Mouse (Mus musculus) midbrain, postnatal 0 days (tissue): ENCODE results near the gene Sept9. TPM values are rescaled to one million over a fixed set of nuclear protein-coding genes. Genes with fewer than 3 reads are reported as not detected.

Experiments used
- ATAC-seq: fragments of 200-750 bp; cut with Nextera tagmentation; 2 replicates; pipeline ENCODE4 v1.8.0; 2017; ENCODE audit warnings: moderate number of reproducible peaks, mild to moderate bottlenecking, moderate TSS enrichment, moderate library complexity; ENCODE audit not compliant: low FRiP score
- DNase-seq: peaks from one replicate; pipeline ENCODE4 v3.0.0-alpha.2; 2015; ENCODE audit warnings: low spot score
- H3K27ac ChIP-seq: fragments of 300-500 bp; sonication (generic); 2 replicates; pipeline ENCODE4 v1.5.1; 2014; ENCODE audit warnings: low read depth, mild to moderate bottlenecking, low read length, mixed read lengths
- H3K27me3 ChIP-seq: fragments of 300-500 bp; sonication (generic); 2 replicates; pipeline ENCODE4 v1.6.1; 2014; ENCODE audit warnings: low read length, control low read depth, mixed read lengths; ENCODE audit not compliant: insufficient read depth
- H3K36me3 ChIP-seq: fragments of 300-500 bp; sonication (generic); 2 replicates; pipeline ENCODE4 v1.6.1; 2014; ENCODE audit warnings: low read length, control low read depth, mixed read lengths; ENCODE audit not compliant: insufficient read depth
- H3K4me1 ChIP-seq: fragments of 300-500 bp; sonication (generic); 2 replicates; pipeline ENCODE4 v1.6.1; 2014; ENCODE audit warnings: mild to moderate bottlenecking, control low read depth, antibody characterized with exemption, low read length, mixed read lengths; ENCODE audit not compliant: insufficient read depth
- H3K4me2 ChIP-seq: fragments of 300-500 bp; sonication (generic); 2 replicates; pipeline ENCODE4 v1.6.1; 2014; ENCODE audit warnings: low read depth, mild to moderate bottlenecking, low read length, mixed read lengths; ENCODE audit not compliant: poor library complexity, severe bottlenecking
- H3K4me3 ChIP-seq: fragments of 300-500 bp; sonication (generic); 2 replicates; pipeline ENCODE4 v1.5.1; 2014; ENCODE audit warnings: low read depth, mild to moderate bottlenecking, low read length, moderate library complexity
- H3K9ac ChIP-seq: fragments of 300-500 bp; sonication (generic); replicated peaks from 2 replicates; pipeline ENCODE4 v1.6.1; 2014; ENCODE audit warnings: mild to moderate bottlenecking, low read length, moderate library complexity, mixed read lengths; ENCODE audit not compliant: poor library complexity, severe bottlenecking
- H3K9me3 ChIP-seq: fragments of 300-500 bp; sonication (generic); 2 replicates; pipeline ENCODE4 v1.6.1; 2016; ENCODE audit warnings: low read length, control low read depth
- CTCF ChIP-seq: IDR thresholded peaks from 2 replicates; pipeline ENCODE4 v1.5.1; 2016; ENCODE audit warnings: antibody characterized with exemption, mild to moderate bottlenecking
- WGBS: fragments of 180-500 bp; shearing (Covaris S2); extraction: QIAGEN DNeasy Blood & Tissue Kit; methylation state at CpG from one replicate; pipeline ENCODE4 v1.1.7; 2014; 5-methylcytosine and 5-hydroxymethylcytosine counted together
- polyA plus RNA-seq: library from polyadenylated mRNA; unstranded; fragments of >200 nt; fragmentation: Nextera tagmentation; extraction: Ambion mirVana; gene quantifications from 2 replicates; pipeline ENCODE4 v1.2.1, GENCODE M21; 2015
- total RNA-seq: library from RNA; depleted of rRNA; stranded (reverse); fragments of >200 nt; gene quantifications from 2 replicates; pipeline ENCODE4 v1.2.3, GENCODE M21; 2014

Gene Sept9
- total and polyA plus RNA-seq, 2 experiments from 2014 or later, result 95.3 to 105 TPM

GRCm38 (mm10) chr11:117232886-117233458 is 33.5 kb downstream of the Sept9 start:
- DNase-seq, result no peak
- no peaks in the 10 kb centered on the region for H3K27me3 ChIP-seq
- no peak overlapping the region for H3K4me2 ChIP-seq
- no peaks in the 10 kb centered on the region for H3K36me3 ChIP-seq
- H3K9me3 ChIP-seq, result no peaks in the 10 kb centered on the region
- TF ChIP-seq CTCF, result no peak
- H3K9ac ChIP-seq, result no peak overlapping the region
- WGBS, result 67% methylated on average over 10 of the region's 10 CpGs
- no peak for ATAC-seq
- H3K4me1 ChIP-seq, result peaks cover 4% of the 10 kb centered on the region; the same call in 1 of the 2 replicates
- no peak overlapping the region for H3K27ac ChIP-seq
- no peak overlapping the region for H3K4me3 ChIP-seq

DNA sequence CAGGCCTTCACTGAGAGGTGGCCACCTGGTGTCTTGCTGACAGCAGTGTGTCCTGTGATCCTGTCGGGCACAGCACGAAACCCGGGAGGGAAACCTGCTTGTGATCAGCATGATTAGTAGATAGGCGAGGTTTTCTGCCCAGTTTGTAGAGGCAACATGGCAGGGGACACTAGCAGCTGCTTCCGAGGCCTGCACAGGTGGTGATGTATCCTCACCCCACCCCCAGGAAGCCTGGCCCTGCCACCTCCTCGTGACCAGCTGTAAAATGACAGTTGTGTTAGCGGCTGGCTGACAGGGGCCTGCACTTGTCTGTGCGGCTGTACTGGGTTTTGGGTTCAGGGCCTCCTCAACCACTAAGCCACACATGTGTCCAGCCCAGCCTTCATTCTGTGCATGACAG is 34.4 kb downstream of the Sept9 start:
- Histone ChIP-seq H3K27ac (no peak overlapping the region), H3K4me2 (no peak overlapping the region), H3K9me3 (no peaks in the 10 kb centered on the region), H3K9ac (no peak overlapping the region), H3K4me1 (peaks cover 4% of the 10 kb centered on the region; the same call in 1 of the 2 replicates), H3K36me3 (no peaks in the 10 kb centered on the region), H3K4me3 (no peak overlapping the region), H3K27me3 (no peaks in the 10 kb centered on the region)
- no peak for TF ChIP-seq CTCF
- ATAC-seq, result no peak
- no peak for DNase-seq
- WGBS, result 77% methylated on average over 8 of the region's 8 CpGs

- ATAC-seq (peak; percentile 63; the same call in 1 of the 2 replicates), DNase-seq (peak; percentile 75)
- H3K36me3 ChIP-seq, result no peaks in the 10 kb centered on the region
- peaks cover 4% of the 10 kb centered on the region; the same call in 1 of the 2 replicates for H3K4me1 ChIP-seq
- H3K9ac ChIP-seq, result no peak overlapping the region; the same call in 1 of the 2 replicates
- no peak overlapping the region for H3K4me3 ChIP-seq
- H3K27me3 ChIP-seq, result no peaks in the 10 kb centered on the region
- H3K27ac ChIP-seq, result no peak overlapping the region
- 43% methylated on average over 12 of the region's 12 CpGs for WGBS
- no peak for TF ChIP-seq CTCF
- no peaks in the 10 kb centered on the region for H3K9me3 ChIP-seq
- no peak overlapping the region for H3K4me2 ChIP-seq
These were observed 35.8 kb downstream of the Sept9 start for GRCm38 (mm10) chr11:117235086-117235897.

DNA sequence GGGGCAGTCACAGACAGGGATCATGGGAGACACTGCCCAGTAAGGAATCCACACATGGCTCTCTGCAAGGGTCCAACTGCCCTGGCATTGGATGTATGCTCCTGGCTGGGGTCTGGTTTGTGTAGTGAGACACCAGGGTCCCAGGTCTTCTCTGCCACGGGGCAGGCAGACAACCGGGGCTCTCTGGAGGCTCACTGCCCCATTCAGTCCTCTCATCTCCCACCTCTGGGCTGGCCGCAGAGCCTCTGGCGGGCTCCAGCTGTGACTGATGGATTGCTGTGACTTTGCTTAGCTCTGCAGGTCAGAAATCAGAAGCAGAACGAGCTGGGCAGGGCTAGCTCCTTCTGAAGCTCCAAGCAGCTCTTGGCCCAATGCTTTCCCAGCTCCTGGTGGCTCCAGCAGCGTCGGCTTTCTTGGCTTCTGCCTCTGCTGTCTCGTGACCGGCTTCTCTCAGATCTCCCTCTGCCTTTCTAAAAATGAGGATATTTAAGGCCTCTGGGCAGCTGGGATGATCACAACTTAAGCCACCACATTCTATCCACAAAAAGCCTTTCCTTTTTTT is 36.5 kb downstream of the Sept9 start:
- no peaks in the 10 kb centered on the region for H3K27me3 ChIP-seq
- no peak overlapping the region for H3K4me3 ChIP-seq
- peak; percentile 50 for DNase-seq
- ATAC-seq, result no peak
- H3K4me2 ChIP-seq, result no peak overlapping the region
- no peak overlapping the region for H3K27ac ChIP-seq
- 33% methylated on average over 9 of the region's 9 CpGs for WGBS
- no peak for TF ChIP-seq CTCF
- no peak overlapping the region; the same call in 1 of the 2 replicates for H3K9ac ChIP-seq
- H3K4me1 ChIP-seq, result peaks cover 4% of the 10 kb centered on the region; the same call in 1 of the 2 replicates
- H3K9me3 ChIP-seq, result no peaks in the 10 kb centered on the region
- no peaks in the 10 kb centered on the region for H3K36me3 ChIP-seq

- DNase-seq (peak; percentile 93), ATAC-seq (0 out of 2 replicates have a peak, but pooled peaks have one; percentile 31)
- Histone ChIP-seq H3K27me3 (no peaks in the 10 kb centered on the region), H3K4me2 (no peak overlapping the region), H3K27ac (no peak overlapping the region), H3K9me3 (no peaks in the 10 kb centered on the region), H3K36me3 (no peaks in the 10 kb centered on the region), H3K4me1 (peaks cover 4% of the 10 kb centered on the region; the same call in 1 of the 2 replicates), H3K4me3 (no peak overlapping the region), H3K9ac (no peak overlapping the region)
- TF ChIP-seq CTCF, result peak; percentile 95
- WGBS, result 0% methylated on average over 4 of the region's 4 CpGs
These were observed 38.7 kb downstream of the Sept9 start for GRCm38 (mm10) chr11:117238169-117238568.

- DNase-seq (no peak), ATAC-seq (no peak)
- Histone ChIP-seq H3K4me2 (no peak overlapping the region), H3K36me3 (no peaks in the 10 kb centered on the region), H3K9ac (no peak overlapping the region), H3K9me3 (no peaks in the 10 kb centered on the region), H3K27ac (no peak overlapping the region), H3K27me3 (no peaks in the 10 kb centered on the region), H3K4me3 (no peak overlapping the region), H3K4me1 (peaks cover 4% of the 10 kb centered on the region; the same call in 1 of the 2 replicates)
- WGBS, result 90% methylated on average over 6 of the region's 6 CpGs
- no peak for TF ChIP-seq CTCF
These were observed 40.2 kb downstream of the Sept9 start for GRCm38 (mm10) chr11:117239617-117240016.
